26 mouse cellular contexts compared by ENCODE assay signal in genomic region chr11:32614463-32614862, GRCm38 (mm10). TPM values are rescaled to one million over a fixed set of nuclear protein-coding genes. Genes with fewer than 3 reads are reported as not detected.
DNase-seq lines count a peak whose midpoint lies in the region; ATAC-seq and TF ChIP-seq lines count a peak whose summit lies in the region.
"Had no signal": no experiment of that assay in that cellular context is flagged by ENCODE, and none has a peak within 500 bp of the region (broad histone marks: within the 10 kb centered on the region; RNA-seq: fewer than 3 reads in every experiment).

No protein-coding gene starts in this region.

- WGBS in liver, embryonic 12.5 days (ENCODE audit: insufficient replicate concordance) = 91% methylated on average over 29 of the region's 29 CpGs
- WGBS in liver, embryonic 11.5 days = 93% methylated on average over 29 of the region's 29 CpGs
- WGBS in kidney, embryonic 14.5 days = 91% methylated on average over 29 of the region's 29 CpGs

- H3K27me3 ChIP-seq in liver, embryonic 12.5 days (replicated peaks) = no peaks in the 10 kb centered on the region
- no peaks in the 10 kb centered on the region for H3K27me3 ChIP-seq in liver, embryonic 11.5 days (replicated peaks; ENCODE audit: control insufficient read depth, insufficient read depth, low read length)
- H3K27me3 ChIP-seq in ES-Bruce4 (ENCODE audit: control insufficient read depth, insufficient read depth, low read length, poor library complexity, severe bottlenecking) = no peaks in the 10 kb centered on the region
- H3K27me3 ChIP-seq in kidney, embryonic 14.5 days (ENCODE audit: control insufficient read depth, insufficient read depth, low read length) = no peaks in the 10 kb centered on the region
- H3K27me3 ChIP-seq: forebrain, embryonic 13.5 days; heart, embryonic 12.5 days; heart, embryonic 15.5 days; hindbrain, embryonic 15.5 days had no signal

- DNase-seq in liver, embryonic 11.5 days (ENCODE audit: low spot score) = no peak
- no peak for DNase-seq in ES-E14 (ENCODE audit: low read depth, low spot score)
- DNase-seq in testis, postnatal 14 days (ENCODE audit: low spot score) = peak; percentile 49
- DNase-seq: adrenal gland, adult 2 months; adrenal gland, postnatal 14 days; cerebellum, adult 11 months; cerebellum, adult 2 months; cerebellum, postnatal 10 days; gastrocnemius, adult 2 months; gastrocnemius, postnatal 14 days; heart, adult 18-20 months; heart, postnatal 10 days; heart, postnatal 36 days had no signal

- H3K4me2 ChIP-seq in liver, embryonic 12.5 days = no peak overlapping the region
- no peak overlapping the region for H3K4me2 ChIP-seq in liver, embryonic 11.5 days
- H3K4me2 ChIP-seq in kidney, embryonic 14.5 days (replicated peaks; ENCODE audit: low read depth, low read length) = no peak overlapping the region
- H3K4me2 ChIP-seq: forebrain, embryonic 13.5 days; heart, embryonic 12.5 days; heart, embryonic 15.5 days; hindbrain, embryonic 15.5 days had no signal

- H3K36me3 ChIP-seq in liver, embryonic 12.5 days = peaks cover 49% of the 10 kb centered on the region
- H3K36me3 ChIP-seq in liver, embryonic 11.5 days (ENCODE audit: control insufficient read depth, insufficient read depth, low read length) = no peaks in the 10 kb centered on the region
- H3K36me3 ChIP-seq in ES-Bruce4 (ENCODE audit: control insufficient read depth, insufficient read depth, low read length, poor library complexity, severe bottlenecking) = no peaks in the 10 kb centered on the region
- H3K36me3 ChIP-seq in ES-E14 (ENCODE audit: control insufficient read depth, insufficient read depth, low read length, poor library complexity, severe bottlenecking) = peaks cover 18% of the 10 kb centered on the region
- peaks cover 3% of the 10 kb centered on the region; the same call in 1 of the 2 replicates for H3K36me3 ChIP-seq in kidney, embryonic 14.5 days (ENCODE audit: control insufficient read depth, insufficient read depth, low read length)
- H3K36me3 ChIP-seq: forebrain, embryonic 10.5 days; heart, embryonic 12.5 days; heart, embryonic 15.5 days; hindbrain, embryonic 15.5 days had no signal

- no peaks in the 10 kb centered on the region for H3K9me3 ChIP-seq in liver, embryonic 12.5 days (replicated peaks)
- H3K9me3 ChIP-seq in liver, embryonic 11.5 days (ENCODE audit: control insufficient read depth, low read length) = no peaks in the 10 kb centered on the region
- H3K9me3 ChIP-seq in ES-Bruce4 (replicated peaks; ENCODE audit: control insufficient read depth, insufficient read depth, low read length, poor library complexity, severe bottlenecking) (no peaks in the 10 kb centered on the region), ES-E14 (ENCODE audit: control insufficient read depth, insufficient read depth, low read depth, low read length) (no peaks in the 10 kb centered on the region)
- H3K9me3 ChIP-seq in kidney, embryonic 14.5 days (ENCODE audit: control insufficient read depth, low read length) = no peaks in the 10 kb centered on the region
- H3K9me3 ChIP-seq: forebrain, embryonic 10.5 days; forebrain, embryonic 13.5 days; heart, embryonic 12.5 days; heart, embryonic 15.5 days; hindbrain, embryonic 10.5 days; hindbrain, embryonic 15.5 days had no signal

- TF ChIP-seq EP300 in ES-Bruce4 (IDR thresholded peaks at IDR 0.05; ENCODE audit: insufficient read depth, low read depth, low read length) = no peak

- no peak for TF ChIP-seq CTCF in ES-Bruce4 (IDR thresholded peaks at IDR 0.05; ENCODE audit: low read depth, low read length)

- ATAC-seq in liver, embryonic 12.5 days = 0 out of 2 replicates have a peak, but pooled peaks have one; percentile 26
- no peak for ATAC-seq in liver, embryonic 11.5 days (replicated peaks; ENCODE audit: low FRiP score)
- no peak for ATAC-seq in kidney, embryonic 14.5 days (ENCODE audit: low FRiP score, low TSS enrichment)
- no peak for ATAC-seq in granulocyte monocyte progenitor cell, adult 5-6 weeks (replicated peaks; ENCODE audit: poor library complexity, severe bottlenecking)
- ATAC-seq: CD4-positive, CD25-positive, alpha-beta regulatory T cell, adult 4 months; forebrain, embryonic 13.5 days; forebrain, embryonic 16.5 days; intestine, postnatal 0 days had no signal

- no peak overlapping the region for H3K4me3 ChIP-seq in liver, embryonic 12.5 days
- H3K4me3 ChIP-seq in liver, embryonic 11.5 days (ENCODE audit: low read depth, low read length) = no peak overlapping the region
- peak overlapping the region; percentile 73 for H3K4me3 ChIP-seq in ES-Bruce4 (ENCODE audit: low read depth, low read length)
- peak overlapping the region; percentile 83 to 88 for H3K4me3 ChIP-seq in ES-E14 (ENCODE audit: insufficient read depth in 1 of 2, low read depth in 1 of 2, low read length in 2 of 2, poor library complexity in 1 of 2, severe bottlenecking in 1 of 2)
- H3K4me3 ChIP-seq in kidney, embryonic 14.5 days (ENCODE audit: low read length) = no peak overlapping the region
- H3K4me3 ChIP-seq: forebrain, embryonic 10.5 days; forebrain, embryonic 13.5 days; gastrocnemius, adult 2 months; heart, embryonic 12.5 days; heart, embryonic 15.5 days; hindbrain, embryonic 10.5 days; hindbrain, embryonic 15.5 days had no signal

- peak; percentile 85 for TF ChIP-seq POLR2A in ES-Bruce4 (IDR thresholded peaks at IDR 0.05; ENCODE audit: insufficient read depth, low read length)

- H3K27ac ChIP-seq in liver, embryonic 12.5 days = no peak overlapping the region
- no peak overlapping the region for H3K27ac ChIP-seq in liver, embryonic 11.5 days (ENCODE audit: low read depth, low read length)
- no peak overlapping the region for H3K27ac ChIP-seq in ES-Bruce4 (ENCODE audit: insufficient read depth, low read length)
- no peak overlapping the region; the same call in 1 of the 2 replicates for H3K27ac ChIP-seq in ES-E14 (ENCODE audit: insufficient read depth, low read depth, low read length, poor library complexity, severe bottlenecking)
- no peak overlapping the region for H3K27ac ChIP-seq in kidney, embryonic 14.5 days (ENCODE audit: low read depth, low read length)
- H3K27ac ChIP-seq: forebrain, embryonic 10.5 days; forebrain, embryonic 13.5 days; gastrocnemius, adult 2 months; heart, embryonic 15.5 days; hindbrain, embryonic 10.5 days; hindbrain, embryonic 15.5 days had no signal

- H3K4me1 ChIP-seq in liver, embryonic 12.5 days = peaks cover 7% of the 10 kb centered on the region; the same call in 1 of the 2 replicates
- peaks cover 11% of the 10 kb centered on the region for H3K4me1 ChIP-seq in liver, embryonic 11.5 days (replicated peaks; ENCODE audit: control insufficient read depth, insufficient read depth, low read length)
- H3K4me1 ChIP-seq in ES-Bruce4 (ENCODE audit: control insufficient read depth, insufficient read depth, low read length) (no peaks in the 10 kb centered on the region), ES-E14 (ENCODE audit: control insufficient read depth in 2 of 2, insufficient read depth in 2 of 2, low read length in 2 of 2, poor library complexity in 1 of 2) (peaks cover 2 to 16% of the 10 kb centered on the region in 2 experiments; a peak in 2 of 4 replicates)
- peaks cover 6% of the 10 kb centered on the region; the same call in 1 of the 2 replicates for H3K4me1 ChIP-seq in kidney, embryonic 14.5 days (ENCODE audit: control insufficient read depth, insufficient read depth, low read length)
- H3K4me1 ChIP-seq: forebrain, embryonic 13.5 days had no signal

- no peak overlapping the region for H3K9ac ChIP-seq in liver, embryonic 12.5 days
- H3K9ac ChIP-seq in liver, embryonic 11.5 days (ENCODE audit: low read depth, low read length) = no peak overlapping the region
- H3K9ac ChIP-seq in ES-Bruce4 (ENCODE audit: low read depth, poor library complexity, severe bottlenecking) (peak overlapping the region; percentile 82), ES-E14 (ENCODE audit: insufficient read depth, low read depth, low read length, poor library complexity, severe bottlenecking) (peak overlapping the region; percentile 90)
- H3K9ac ChIP-seq in kidney, embryonic 14.5 days (ENCODE audit: low read depth, low read length) = no peak overlapping the region
- H3K9ac ChIP-seq: forebrain, embryonic 13.5 days; heart, embryonic 12.5 days; heart, embryonic 15.5 days; hindbrain, embryonic 15.5 days had no signal

- in situ Hi-C loops in ES-E14 (cut with MboI; ENCODE audit: low sequenced_read_pairs in 2 of 2, unreplicated experiment in 2 of 2) = no loop called here

TF ChIP-seq in ES-E14, 5 proteins besides CTCF, POLR2A, EP300 and RAD21:
- TF ChIP-seq MAFK (IDR thresholded peaks at IDR 0.05; ENCODE audit: insufficient read depth, low read depth, low read length) (no peak), CHD2 (IDR thresholded peaks at IDR 0.05; ENCODE audit: low read depth, low read length) (no peak), HCFC1 (IDR thresholded peaks at IDR 0.05; ENCODE audit: borderline replicate concordance, insufficient read depth, low read length) (no peak), ZC3H11A (IDR thresholded peaks at IDR 0.05; ENCODE audit: borderline replicate concordance, low read depth, low read length) (no peak), ZNF384 (IDR thresholded peaks at IDR 0.05; ENCODE audit: low read depth, low read length) (no peak)
TF ChIP-seq in ES-E14: peak in this region for 0.

RNA-seq across cellular contexts. Expression of gene Fbxw11, which starts 28.1 kb away (rescaled TPM):
- 34.5 and 36.0 TPM in 2 replicates for polyA plus RNA-seq in liver, embryonic 12.5 days (2016; fragmentation: Nextera tagmentation; extraction: Ambion mirVana)
- 44.2 and 54.1 TPM in 2 replicates for polyA plus RNA-seq in liver, embryonic 11.5 days (2014; fragmentation: Nextera tagmentation; extraction: Ambion mirVana)
- polyA plus RNA-seq in ES-Bruce4 (2011; ENCODE audit: insufficient read depth, insufficient read length, low read depth, missing spikeins) = 59.6 and 65.0 TPM in 2 replicates
- 37.7 and 45.8 TPM in 2 replicates for total RNA-seq in ES-E14 (2012; rRNA removed)
- 40.2 and 85.6 TPM in 2 replicates for polyA plus RNA-seq in kidney, embryonic 14.5 days (2014; fragmentation: Nextera tagmentation; extraction: Ambion mirVana)
- total RNA-seq in granulocyte monocyte progenitor cell, adult 5-6 weeks (2014; fragmentation: Nextera tagmentation) = 35.4 and 46.8 TPM in 2 replicates
- 60.4 and 62.0 TPM in 2 replicates for total RNA-seq in granulocyte monocyte progenitor cell, adult 5-6 weeks (2017)

Comparison
In these comparisons a context has a peak if more than half of its experiments do, and no peak if none do; other contexts are left out.
1. H3K4me3 ChIP-seq: peak in ES-Bruce4 (single experiment) and ES-E14 (2 of 2); none in liver, embryonic 12.5 days (single experiment), liver, embryonic 11.5 days (single experiment) and kidney, embryonic 14.5 days (single experiment).
2. H3K9ac ChIP-seq: peak in ES-Bruce4 (single experiment) and ES-E14 (single experiment); none in liver, embryonic 12.5 days (single experiment), liver, embryonic 11.5 days (single experiment) and kidney, embryonic 14.5 days (single experiment).